Mouse (Mus musculus) induced T-regulatory cell, adult 2 months (primary cell): ENCODE results near the gene Ambra1.

Experiments
- DNase-seq: peaks from one replicate; pipeline ENCODE4 v3.0.0-alpha.2; 2012; ENCODE audit warnings: low read depth

Ambra1 gene

GRCm38 (mm10) chr2:91729971-91730821 is at the start of gene Ambra1:
Gene Ambra1 (plus strand): TSS chr2:91730134.
- DNase-seq = peak; percentile 95

- peak; percentile 61 for DNase-seq
These were observed 47.1 kb upstream of the Ambra1 start for GRCm38 (mm10) chr2:91682850-91683249.

- no peak for DNase-seq
These were observed 46.0 kb upstream of the Ambra1 start for GRCm38 (mm10) chr2:91683919-91684318.

DNA sequence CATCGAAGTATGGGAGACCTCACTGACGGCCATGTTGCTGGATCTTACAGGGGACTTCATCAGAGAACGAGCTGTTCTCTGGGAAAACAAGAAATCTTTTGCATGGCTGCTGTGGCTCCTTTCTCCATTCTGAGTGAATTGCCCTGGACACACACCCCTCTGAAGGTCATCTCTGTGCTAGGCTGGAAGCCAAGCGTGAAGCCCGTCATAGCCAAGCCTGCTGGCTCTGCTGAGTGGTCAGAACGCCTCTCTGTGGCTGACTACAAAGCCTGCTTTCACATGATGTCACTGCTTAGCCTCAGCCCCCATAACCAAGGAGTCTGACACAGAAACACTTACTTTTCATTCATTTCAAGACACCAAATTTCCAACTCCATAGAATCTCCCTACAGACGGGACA is 40.5 kb upstream of the Ambra1 start:
- DNase-seq = no peak

GRCm38 (mm10) chr2:91695436-91696224 is 34.3 kb upstream of the Ambra1 start:
- no peak for DNase-seq

DNA sequence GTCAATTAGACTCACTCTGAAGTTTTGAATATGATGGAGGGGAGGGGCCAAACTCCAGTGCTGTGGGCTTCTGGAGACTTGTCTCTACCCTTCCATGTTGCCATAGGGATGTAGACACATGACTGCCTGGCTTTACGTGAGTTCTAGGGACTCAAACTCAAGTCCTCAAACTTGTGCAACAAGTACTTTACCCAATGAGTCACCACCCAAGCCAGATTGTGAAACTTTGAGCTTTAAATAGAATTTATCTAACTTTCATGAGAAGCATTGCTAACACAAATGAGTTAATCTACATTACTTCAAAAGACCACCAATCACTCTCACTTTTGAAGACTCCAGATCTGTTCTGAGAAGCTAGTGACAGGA is 33.7 kb upstream of the Ambra1 start:
- DNase-seq = no peak

- no peak for DNase-seq
These were observed 30.7 kb upstream of the Ambra1 start for GRCm38 (mm10) chr2:91699225-91699624.

- DNase-seq = no peak
These were observed 28.6 kb upstream of the Ambra1 start for GRCm38 (mm10) chr2:91701366-91701765.

DNA sequence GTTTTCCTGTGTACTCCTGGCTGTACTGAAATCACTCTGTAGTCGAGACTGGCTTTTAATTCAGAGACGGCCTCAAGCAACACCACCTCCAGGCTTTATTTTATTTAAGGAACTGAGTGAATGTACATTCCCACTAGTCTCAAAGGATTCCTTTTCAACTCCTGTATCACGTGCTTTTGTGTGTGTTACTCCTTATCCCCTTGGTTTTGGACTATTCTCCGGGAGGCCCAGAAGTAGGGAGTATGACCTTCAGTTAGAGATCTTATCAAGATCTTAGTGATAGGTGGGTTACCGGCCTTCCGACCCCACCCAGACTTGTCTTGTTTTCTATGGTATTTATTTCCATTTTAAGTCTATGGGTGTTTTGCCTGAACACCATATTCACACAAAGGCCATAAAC is 24.2 kb upstream of the Ambra1 start:
- DNase-seq = peak; percentile 60

- DNase-seq = no peak
These were observed 23.5 kb upstream of the Ambra1 start for GRCm38 (mm10) chr2:91706456-91706855.

GRCm38 (mm10) chr2:91708361-91708760 is 21.6 kb upstream of the Ambra1 start:
- DNase-seq = no peak

GRCm38 (mm10) chr2:91710272-91711234 is 19.4 kb upstream of the Ambra1 start, which contains the start of the genes Atg13 and Harbi1:
Gene Atg13 (minus strand): TSS chr2:91710576.
Gene Harbi1 (plus strand): TSS chr2:91710852.
- peak; percentile 97 for DNase-seq

DNA sequence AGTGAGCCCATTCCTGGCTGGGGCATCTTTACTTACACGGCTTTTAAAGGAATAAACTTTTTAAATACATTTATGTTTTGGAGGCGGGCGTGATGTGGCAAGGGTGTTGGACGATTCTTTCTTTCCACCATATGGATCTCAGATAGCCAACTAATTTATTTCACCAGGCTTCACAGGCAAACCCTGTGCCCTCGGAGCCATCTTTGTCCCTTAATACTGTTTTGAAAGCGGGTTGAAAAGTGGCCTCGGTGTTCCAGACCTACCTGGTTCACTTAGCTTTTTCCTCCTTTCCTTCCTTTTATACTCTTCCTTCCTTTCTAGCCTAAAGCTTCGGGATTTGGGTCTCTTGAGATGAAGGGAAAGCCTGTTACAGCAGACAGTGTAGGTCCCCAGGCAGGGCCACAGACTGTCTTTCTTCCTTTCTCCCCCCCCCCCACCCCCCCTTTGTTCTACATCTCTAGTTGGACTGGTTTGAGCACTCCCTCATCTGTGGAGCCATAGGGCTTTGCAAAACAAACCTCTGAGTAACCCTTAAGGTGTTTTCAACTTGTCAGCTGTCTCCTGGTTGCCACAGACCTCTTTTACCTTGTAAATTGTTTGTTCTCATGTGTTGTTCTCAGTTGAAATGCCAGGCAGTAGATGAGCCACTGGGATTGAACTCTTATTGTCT is 18.5 kb upstream of the Ambra1 start:
- no peak for DNase-seq

- no peak for DNase-seq
These were observed 15.0 kb upstream of the Ambra1 start for GRCm38 (mm10) chr2:91714921-91715320.

DNA sequence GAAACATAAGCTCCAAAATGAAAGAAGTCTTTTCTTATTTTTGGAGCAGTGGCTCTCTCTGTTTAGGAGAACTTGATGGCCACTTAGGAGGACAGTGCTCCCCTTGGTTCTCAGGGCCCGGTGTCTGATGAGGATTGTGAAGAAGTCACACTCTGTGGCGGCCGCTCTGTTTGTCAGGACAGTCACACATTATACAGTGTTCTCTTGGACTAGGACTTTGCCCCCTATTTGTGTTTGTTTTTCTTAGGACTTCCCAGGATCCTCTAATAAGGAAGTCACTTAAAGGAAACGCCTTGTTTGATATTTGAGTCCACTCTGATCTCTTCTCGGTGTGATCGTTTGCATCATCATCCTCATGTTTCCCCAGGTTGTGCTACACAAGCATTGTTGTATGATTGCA is 11.7 kb upstream of the Ambra1 start:
- no peak for DNase-seq

DNA sequence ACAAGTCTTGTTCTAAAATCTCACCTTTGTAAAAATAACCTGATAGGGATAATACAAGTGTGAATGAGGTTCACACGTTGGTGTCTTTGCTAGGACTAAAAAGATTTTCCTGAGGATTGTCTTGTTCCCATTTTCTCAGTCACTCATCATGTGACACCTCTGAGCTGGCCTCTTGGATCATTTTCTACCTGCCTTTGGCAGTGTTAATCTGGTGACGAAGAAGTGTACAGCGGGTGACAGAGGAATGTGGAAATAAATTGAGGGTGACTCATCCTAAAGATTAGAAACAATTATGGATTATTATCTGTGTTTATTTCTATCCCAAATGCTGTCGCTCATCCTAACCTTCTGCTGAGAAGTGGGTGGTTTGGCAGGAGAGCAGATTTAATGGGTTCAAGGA is 6.6 kb upstream of the Ambra1 start:
- DNase-seq = no peak

DNA sequence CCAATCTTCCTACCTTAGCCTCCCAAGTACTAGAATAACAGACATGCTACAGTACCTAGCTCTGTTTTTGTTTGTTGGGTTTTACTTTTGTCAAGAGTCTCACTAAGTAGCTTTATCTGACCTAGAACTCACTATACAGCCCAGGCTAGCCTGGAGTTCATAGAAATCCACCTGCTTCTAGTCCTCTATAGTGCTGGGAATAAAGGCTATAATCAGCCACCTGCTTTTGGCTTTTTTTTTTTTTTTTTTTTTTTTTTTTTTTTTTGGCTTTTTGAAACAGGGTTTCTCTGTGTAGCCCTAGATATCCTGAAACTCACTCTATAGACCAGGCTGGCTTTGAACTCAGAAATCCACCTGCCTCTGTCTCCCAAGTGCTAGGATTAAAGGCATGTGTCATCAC is 6.0 kb upstream of the Ambra1 start:
- DNase-seq = no peak

- DNase-seq = no peak
These were observed 5.2 kb upstream of the Ambra1 start for GRCm38 (mm10) chr2:91724716-91725115.

- DNase-seq = peak; percentile 35
These were observed 4.5 kb upstream of the Ambra1 start for GRCm38 (mm10) chr2:91725476-91725875.

- no peak for DNase-seq
These were observed 2.9 kb upstream of the Ambra1 start for GRCm38 (mm10) chr2:91727011-91727410.

GRCm38 (mm10) chr2:91729571-91729970 is 363 bp upstream of the Ambra1 start:
- DNase-seq = no peak
